Mouse (Mus musculus) hindbrain, embryonic 12.5 days (tissue): ENCODE results near the gene Shbg. TPM values are rescaled to one million over a fixed set of nuclear protein-coding genes. Genes with fewer than 3 reads are reported as not detected.

Source experiments
- ATAC-seq: fragments of 200-750 bp; cut with Nextera tagmentation; 2 replicates; pipeline ENCODE4 v1.8.0; 2017; ENCODE audit warnings: moderate TSS enrichment; ENCODE audit not compliant: low FRiP score
- H3K27ac ChIP-seq: fragments of 300-500 bp; sonication (generic); 2 replicates; pipeline ENCODE4 v1.5.1; 2016; ENCODE audit warnings: mild to moderate bottlenecking
- H3K27me3 ChIP-seq: fragments of 300-500 bp; sonication (generic); 2 replicates; pipeline ENCODE4 v1.6.1; 2016; ENCODE audit warnings: mild to moderate bottlenecking
- H3K36me3 ChIP-seq: fragments of 300-500 bp; sonication (generic); 2 replicates; pipeline ENCODE4 v1.6.1; 2016; ENCODE audit warnings: mild to moderate bottlenecking
- H3K4me1 ChIP-seq: fragments of 300-500 bp; sonication (generic); 2 replicates; pipeline ENCODE4 v1.6.1; 2016
- H3K4me2 ChIP-seq: fragments of 300-500 bp; sonication (generic); replicated peaks from 2 replicates; pipeline ENCODE4 v1.6.1; 2016; ENCODE audit warnings: mild to moderate bottlenecking
- H3K4me3 ChIP-seq: fragments of 300-500 bp; sonication (generic); 2 replicates; pipeline ENCODE4 v1.5.1; 2016; ENCODE audit warnings: mild to moderate bottlenecking
- H3K9ac ChIP-seq: fragments of 300-500 bp; sonication (generic); 2 replicates; pipeline ENCODE4 v1.6.1; 2016; ENCODE audit warnings: mild to moderate bottlenecking, moderate library complexity
- H3K9me3 ChIP-seq: fragments of 300-500 bp; sonication (generic); replicated peaks from 2 replicates; pipeline ENCODE4 v1.6.1; 2016; ENCODE audit warnings: mild to moderate bottlenecking
- WGBS: fragments of 180-500 bp; shearing (Covaris S2); methylation state at CpG from one replicate; pipeline ENCODE4 v1.1.7; 2016; 5-methylcytosine and 5-hydroxymethylcytosine counted together
- polyA plus RNA-seq: library from polyadenylated mRNA; unstranded; fragments of >200 nt; fragmentation: Nextera tagmentation; extraction: Ambion mirVana; gene quantifications from 2 replicates; pipeline ENCODE4 v1.2.1, GENCODE M21; 2016

Shbg gene
- polyA plus RNA-seq, 1 experiment from 2014 or later: not detected

GRCm38 (mm10) chr11:69590622-69591021, 27.1 kb downstream of the Shbg start:
- Histone ChIP-seq H3K9ac (no peak overlapping the region), H3K4me2 (no peak overlapping the region), H3K36me3 (peaks cover 64% of the 10 kb centered on the region), H3K4me1 (no peaks in the 10 kb centered on the region), H3K9me3 (no peaks in the 10 kb centered on the region), H3K4me3 (no peak overlapping the region), H3K27me3 (no peaks in the 10 kb centered on the region), H3K27ac (no peak overlapping the region)
- 97% methylated on average over 8 of the region's 8 CpGs for WGBS
- no peak for ATAC-seq

DNA sequence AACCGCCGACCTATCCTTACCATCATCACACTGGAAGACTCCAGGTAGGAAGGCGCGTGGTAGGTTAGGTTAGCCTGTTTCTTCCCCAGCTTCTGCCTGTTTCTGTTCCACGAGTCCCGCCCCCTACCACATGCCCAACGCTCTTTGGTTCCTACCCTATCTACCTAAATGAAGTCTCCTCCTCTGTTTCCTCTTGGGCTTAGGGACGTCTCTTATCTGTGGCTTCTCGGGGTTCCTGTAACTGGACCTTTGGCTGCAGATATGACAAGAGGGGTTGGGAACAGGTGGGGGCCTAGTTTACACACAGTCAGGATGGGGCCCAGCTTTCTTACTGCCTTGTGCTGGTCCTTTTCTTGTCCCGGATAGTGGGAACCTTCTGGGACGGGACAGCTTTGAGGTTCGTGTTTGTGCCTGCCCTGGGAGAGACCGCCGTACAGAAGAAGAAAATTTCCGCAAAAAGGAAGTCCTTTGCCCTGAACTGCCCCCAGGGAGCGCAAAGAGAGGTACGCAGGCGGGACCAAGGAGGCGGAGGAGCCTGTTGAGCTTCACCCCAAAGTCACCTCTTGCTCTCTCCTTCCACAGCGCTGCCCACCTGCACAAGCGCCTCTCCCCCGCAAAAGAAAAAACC, 28.4 kb downstream of the Shbg start:
- no peaks in the 10 kb centered on the region for H3K4me1 ChIP-seq
- H3K27me3 ChIP-seq: no peaks in the 10 kb centered on the region
- WGBS: 93% methylated on average over 22 of the region's 22 CpGs
- H3K4me2 ChIP-seq: no peak overlapping the region
- no peak overlapping the region for H3K27ac ChIP-seq
- H3K4me3 ChIP-seq: no peak overlapping the region
- H3K36me3 ChIP-seq: peaks cover 64% of the 10 kb centered on the region
- no peaks in the 10 kb centered on the region for H3K9me3 ChIP-seq
- ATAC-seq: no peak
- no peak overlapping the region for H3K9ac ChIP-seq

- H3K27ac ChIP-seq: no peak overlapping the region
- no peak overlapping the region for H3K4me2 ChIP-seq
- H3K36me3 ChIP-seq: peaks cover 44% of the 10 kb centered on the region
- no peak overlapping the region for H3K4me3 ChIP-seq
- ATAC-seq: no peak
- no peak overlapping the region for H3K9ac ChIP-seq
- H3K9me3 ChIP-seq: no peaks in the 10 kb centered on the region
- no peaks in the 10 kb centered on the region for H3K27me3 ChIP-seq
- 80% methylated on average over 7 of the region's 7 CpGs for WGBS
- H3K4me1 ChIP-seq: peaks cover 9% of the 10 kb centered on the region
Observed at GRCm38 (mm10) chr11:69585718-69586325, 31.9 kb downstream of the Shbg start.

DNA sequence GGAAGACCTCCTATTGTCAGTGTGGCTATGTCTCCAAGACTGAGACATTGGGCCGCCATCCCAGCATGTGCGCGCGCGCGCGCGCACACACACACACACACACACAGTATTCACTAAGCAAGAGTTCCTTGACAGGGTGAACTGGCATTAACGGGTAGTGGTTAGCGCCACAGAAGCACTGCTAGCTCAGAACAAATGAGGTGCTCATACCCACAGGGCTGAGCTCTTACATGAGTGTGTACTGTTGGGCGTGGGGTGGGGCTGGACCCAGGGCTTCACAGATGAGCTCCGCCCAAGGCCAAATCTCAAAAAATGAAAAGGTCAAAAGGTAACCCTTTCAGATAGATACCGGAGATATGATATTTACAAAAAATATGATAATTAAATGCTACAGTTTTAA, 32.8 kb downstream of the Shbg start:
- no peak for ATAC-seq
- no peak overlapping the region for H3K27ac ChIP-seq
- H3K9ac ChIP-seq: no peak overlapping the region
- no peak overlapping the region for H3K4me3 ChIP-seq
- H3K4me1 ChIP-seq: peaks cover 9% of the 10 kb centered on the region
- no peak overlapping the region for H3K4me2 ChIP-seq
- peaks cover 35% of the 10 kb centered on the region for H3K36me3 ChIP-seq
- H3K9me3 ChIP-seq: no peaks in the 10 kb centered on the region
- 97% methylated on average over 13 of the region's 13 CpGs for WGBS
- no peaks in the 10 kb centered on the region for H3K27me3 ChIP-seq

DNA sequence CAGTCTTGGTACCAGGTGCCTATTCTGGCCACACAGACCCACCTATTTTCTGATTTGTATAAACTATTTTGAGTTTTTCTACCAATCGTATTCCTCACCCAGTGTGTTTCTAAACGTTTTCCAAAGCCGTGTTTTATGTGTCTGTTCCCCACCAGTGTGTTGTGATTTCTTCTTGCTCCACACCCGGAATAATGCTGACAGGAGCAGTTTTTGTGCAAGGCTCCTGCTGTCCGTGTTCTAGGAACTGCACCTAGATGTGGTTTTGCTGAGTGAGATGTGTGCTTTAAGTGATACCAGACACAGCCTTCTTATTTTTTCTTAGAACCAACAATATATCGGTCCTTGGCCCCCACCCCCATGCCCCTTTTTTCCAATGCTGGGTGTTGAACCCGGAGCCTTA, 33.7 kb downstream of the Shbg start:
- H3K4me3 ChIP-seq: no peak overlapping the region
- peaks cover 9% of the 10 kb centered on the region for H3K4me1 ChIP-seq
- WGBS: 89% methylated on average over 7 of the region's 7 CpGs
- no peaks in the 10 kb centered on the region for H3K9me3 ChIP-seq
- no peak overlapping the region for H3K27ac ChIP-seq
- no peak overlapping the region for H3K9ac ChIP-seq
- H3K36me3 ChIP-seq: peaks cover 26% of the 10 kb centered on the region
- H3K27me3 ChIP-seq: no peaks in the 10 kb centered on the region
- no peak for ATAC-seq
- H3K4me2 ChIP-seq: no peak overlapping the region

GRCm38 (mm10) chr11:69582230-69582805, 35.4 kb downstream of the Shbg start:
- Histone ChIP-seq H3K27ac (no peak overlapping the region), H3K36me3 (peaks cover 9% of the 10 kb centered on the region), H3K9ac (peak overlapping the region; percentile 84; the same call in 1 of the 2 replicates), H3K27me3 (no peaks in the 10 kb centered on the region), H3K9me3 (no peaks in the 10 kb centered on the region), H3K4me1 (peaks cover 22% of the 10 kb centered on the region), H3K4me2 (peak overlapping the region; percentile 70), H3K4me3 (peak overlapping the region; percentile 62)
- ATAC-seq: no peak
- 58% methylated on average over 9 of the region's 9 CpGs for WGBS

DNA sequence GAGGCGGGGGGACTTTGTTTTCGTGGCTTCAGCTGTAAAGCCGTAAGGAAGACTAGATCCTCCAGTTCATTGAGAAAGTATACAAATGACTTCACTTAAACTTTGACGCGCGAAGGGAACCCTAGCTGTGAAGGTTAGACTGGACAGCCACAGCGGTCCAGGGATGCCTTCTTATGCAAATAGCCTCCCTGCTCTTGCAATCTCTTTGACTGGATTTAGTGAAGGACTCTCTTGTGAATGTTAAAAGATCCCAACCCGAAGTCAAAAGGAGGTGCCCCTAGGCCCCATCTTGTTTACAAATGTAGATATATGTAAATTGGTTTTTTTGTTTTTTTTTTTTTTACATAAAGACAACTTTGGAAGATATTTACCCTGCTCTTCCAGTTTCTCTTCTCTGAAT, 35.9 kb downstream of the Shbg start:
- WGBS: 2% methylated on average over 8 of the region's 8 CpGs
- no peaks in the 10 kb centered on the region for H3K27me3 ChIP-seq
- ATAC-seq: no peak
- H3K4me1 ChIP-seq: peaks cover 27% of the 10 kb centered on the region
- peak overlapping the region; percentile 62 for H3K4me3 ChIP-seq
- H3K4me2 ChIP-seq: peak overlapping the region; percentile 70
- H3K9me3 ChIP-seq: no peaks in the 10 kb centered on the region
- H3K36me3 ChIP-seq: peaks cover 4% of the 10 kb centered on the region; the same call in 1 of the 2 replicates
- H3K27ac ChIP-seq: peak overlapping the region; percentile 86
- peak overlapping the region; percentile 84 for H3K9ac ChIP-seq

DNA sequence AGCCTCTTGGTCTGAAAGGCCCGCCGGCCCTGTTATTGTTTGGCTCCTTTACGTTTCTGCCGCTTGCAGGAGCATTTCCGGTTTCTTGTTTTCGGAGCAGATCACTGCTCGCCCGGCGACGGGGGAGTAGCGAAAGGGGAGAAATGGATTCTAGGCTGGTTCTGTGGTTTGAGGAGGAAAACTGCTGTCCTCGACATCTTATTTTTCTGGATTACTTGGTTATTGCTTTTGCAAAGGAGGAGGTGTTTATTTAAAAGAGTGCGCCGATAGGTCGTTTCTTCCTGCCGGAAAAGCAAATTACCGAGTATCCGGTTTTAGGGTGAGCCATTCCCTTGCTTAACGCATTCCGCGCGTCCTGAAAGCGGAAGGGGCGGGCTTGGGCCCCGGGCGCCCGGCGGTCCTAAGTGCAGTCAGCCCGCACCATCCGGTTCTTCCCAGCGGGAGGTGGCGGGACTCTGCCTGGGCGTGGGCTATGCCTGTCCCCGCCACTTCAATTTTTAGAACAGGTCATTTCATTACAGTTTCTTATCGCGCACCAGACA, 36.5 kb downstream of the Shbg start:
- Histone ChIP-seq H3K36me3 (0 out of 2 replicates have a peak, but pooled peaks cover under 1% of the 10 kb centered on the region), H3K27ac (peak overlapping the region; percentile 86), H3K9ac (peak overlapping the region; percentile 84), H3K4me1 (peaks cover 31% of the 10 kb centered on the region), H3K4me2 (peak overlapping the region; percentile 70), H3K4me3 (peak overlapping the region; percentile 62), H3K9me3 (no peaks in the 10 kb centered on the region), H3K27me3 (no peaks in the 10 kb centered on the region)
- peak; percentile 87 for ATAC-seq
- WGBS: under 1% methylated on average over 36 of the region's 36 CpGs

DNA sequence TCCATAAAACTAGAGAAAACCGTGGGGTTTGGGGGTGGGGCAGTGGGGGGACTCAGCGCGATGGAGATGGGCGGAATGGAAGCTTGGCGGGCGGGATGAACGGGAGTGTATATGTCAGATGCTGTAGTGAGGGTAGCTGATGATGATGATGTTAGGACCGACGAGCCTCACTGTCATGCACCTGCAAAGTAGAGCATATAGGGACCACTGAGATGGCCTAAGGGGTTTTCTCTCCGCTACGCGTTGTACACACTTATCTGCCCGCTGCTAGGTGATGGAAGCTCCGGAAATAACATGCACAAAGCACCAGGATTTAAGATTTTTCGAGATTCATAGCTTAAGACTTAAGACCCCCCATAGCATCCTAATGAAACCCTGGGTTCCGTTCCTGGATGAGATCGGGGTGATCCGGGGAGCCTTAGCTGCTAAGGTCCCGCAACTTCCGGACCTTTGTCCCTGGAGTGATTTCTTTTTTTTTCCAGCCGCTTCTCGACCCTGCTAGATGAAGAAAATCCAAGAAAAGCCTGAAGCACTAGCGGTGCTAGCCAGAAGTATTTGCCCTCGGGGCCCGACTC, 37.0 kb downstream of the Shbg start:
- peak overlapping the region; percentile 70 for H3K4me2 ChIP-seq

GRCm38 (mm10) chr11:69580091-69580514, 37.6 kb downstream of the Shbg start, which contains the start of the genes Wrap53 and Trp53:
TSS of gene Wrap53 (minus strand) at chr11:69580255.
TSS of gene Trp53 (plus strand) at chr11:69580359.
- Histone ChIP-seq H3K27me3 (no peaks in the 10 kb centered on the region), H3K9ac (peak within 1 kb of the TSS; percentile 84), H3K27ac (peak within 1 kb of the TSS; percentile 86), H3K9me3 (no peaks in the 10 kb centered on the region), H3K4me1 (peaks cover 35% of the 10 kb centered on the region), H3K36me3 (0 out of 2 replicates have a peak, but pooled peaks cover 4% of the 10 kb centered on the region), H3K4me3 (peak within 1 kb of the TSS; percentile 62), H3K4me2 (peak within 1 kb of the TSS; percentile 92)
- peak; percentile 69 for ATAC-seq
- WGBS: 0% methylated on average over 13 of the region's 13 CpGs

More for the DNA sequence above, 37.0 kb downstream of the Shbg start:
- peak overlapping the region; percentile 86 for H3K27ac ChIP-seq
- H3K36me3 ChIP-seq: 0 out of 2 replicates have a peak, but pooled peaks cover 4% of the 10 kb centered on the region
- peak overlapping the region; percentile 84 for H3K9ac ChIP-seq
- ATAC-seq: peak; percentile 14
- whole genome bisulfite sequencing: under 1% methylated on average over 25 of the region's 25 CpGs
- H3K27me3 ChIP-seq: no peaks in the 10 kb centered on the region
- peaks cover 35% of the 10 kb centered on the region for H3K4me1 ChIP-seq
- peak overlapping the region; percentile 62 for H3K4me3 ChIP-seq
- no peaks in the 10 kb centered on the region for H3K9me3 ChIP-seq

DNA sequence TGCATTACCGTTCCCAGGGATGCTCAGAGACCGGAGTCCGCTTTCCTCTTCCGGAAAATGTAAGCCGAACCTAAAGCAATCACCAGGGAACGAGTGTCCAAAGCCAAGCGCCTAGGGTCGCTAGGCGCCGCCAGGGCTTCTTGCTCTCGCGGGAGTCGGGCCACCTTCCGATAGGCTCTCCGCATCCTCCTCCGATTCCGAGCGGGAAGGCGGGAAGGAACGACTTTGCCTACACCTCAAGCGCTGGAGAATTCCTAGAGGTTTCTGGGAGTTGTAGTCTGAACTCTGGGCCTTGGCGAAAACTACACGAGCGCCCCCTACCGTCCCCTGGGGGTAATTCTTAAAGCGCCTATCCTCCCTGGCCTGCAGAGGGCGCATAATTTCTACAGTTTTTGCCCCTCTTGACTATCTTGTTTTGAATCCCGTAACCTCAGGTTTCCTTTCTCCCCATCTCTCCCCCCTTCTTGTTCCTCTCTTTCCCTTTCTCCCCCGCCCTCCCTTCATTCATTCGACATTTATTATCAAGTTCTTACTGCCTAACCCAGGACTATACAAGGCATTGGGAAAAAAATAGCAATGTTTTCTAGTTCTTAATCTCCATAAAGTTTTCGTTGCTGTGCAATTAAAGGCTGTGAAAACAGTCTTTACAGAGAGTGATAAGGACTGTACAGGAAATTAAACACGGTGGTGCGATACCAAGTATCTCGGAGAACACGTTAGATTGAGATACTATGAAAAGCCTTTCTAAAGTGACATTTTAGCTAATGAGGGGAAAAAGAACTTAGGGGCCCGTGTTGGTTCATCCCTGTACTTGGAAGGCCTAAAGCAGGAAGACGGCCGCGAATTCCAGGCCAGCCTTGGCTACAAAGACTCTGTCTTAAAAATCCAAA, 38.3 kb downstream of the Shbg start:
- H3K4me3 ChIP-seq: peak overlapping the region; percentile 62
- peak overlapping the region; percentile 92 for H3K4me2 ChIP-seq
- H3K27me3 ChIP-seq: no peaks in the 10 kb centered on the region
- H3K9ac ChIP-seq: peak overlapping the region; percentile 84
- H3K36me3 ChIP-seq: 0 out of 2 replicates have a peak, but pooled peaks cover 8% of the 10 kb centered on the region
- H3K27ac ChIP-seq: peak overlapping the region; percentile 86
- no peaks in the 10 kb centered on the region for H3K9me3 ChIP-seq
- WGBS: 3% methylated on average over 39 of the region's 39 CpGs
- peaks cover 39% of the 10 kb centered on the region for H3K4me1 ChIP-seq
- peak; percentile 88 for ATAC-seq
